Mouse (Mus musculus) thymus, postnatal 4 days (tissue): ENCODE results near the gene Coq3.

Experiments
- DNase-seq: peaks from one replicate; pipeline ENCODE4 v3.0.0; 2021

Gene Coq3

DNA sequence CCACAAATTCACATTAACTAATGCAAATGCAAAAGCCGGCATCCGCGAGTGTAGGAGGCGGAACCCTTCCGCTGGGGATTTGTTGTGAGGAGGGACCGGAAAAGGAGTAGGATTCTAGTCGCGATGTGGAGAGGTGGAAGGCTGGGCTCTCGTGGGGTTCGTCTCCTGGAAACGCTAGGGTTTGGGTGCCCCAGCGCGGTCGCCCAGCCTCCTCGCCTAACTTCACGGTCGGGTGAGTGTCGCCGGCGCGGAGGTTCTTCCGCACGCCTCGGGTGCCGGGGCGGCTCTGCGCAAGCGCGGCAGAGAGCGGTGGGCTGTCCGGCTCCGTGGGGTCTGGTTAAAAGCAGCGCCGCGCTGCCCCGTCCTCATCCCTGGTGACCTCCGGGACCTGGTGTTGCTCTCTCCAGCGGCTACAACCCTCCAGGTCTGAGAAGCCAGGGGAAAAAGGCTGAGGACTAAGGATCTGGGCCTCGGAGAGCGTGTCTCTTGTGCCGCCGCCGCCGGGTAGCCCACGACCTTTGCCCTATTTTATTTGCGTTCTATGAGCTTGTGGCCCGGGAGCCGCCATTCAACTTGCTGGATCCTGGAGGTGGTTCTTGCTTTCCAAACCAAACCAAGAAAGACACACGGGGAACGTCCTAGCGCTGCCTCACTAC lies at the start of gene Coq3:
TSS of gene Coq3 (plus strand) at position 109 of the 656 bp plus-strand sequence.
- DNase-seq = peak; percentile 85

DNA sequence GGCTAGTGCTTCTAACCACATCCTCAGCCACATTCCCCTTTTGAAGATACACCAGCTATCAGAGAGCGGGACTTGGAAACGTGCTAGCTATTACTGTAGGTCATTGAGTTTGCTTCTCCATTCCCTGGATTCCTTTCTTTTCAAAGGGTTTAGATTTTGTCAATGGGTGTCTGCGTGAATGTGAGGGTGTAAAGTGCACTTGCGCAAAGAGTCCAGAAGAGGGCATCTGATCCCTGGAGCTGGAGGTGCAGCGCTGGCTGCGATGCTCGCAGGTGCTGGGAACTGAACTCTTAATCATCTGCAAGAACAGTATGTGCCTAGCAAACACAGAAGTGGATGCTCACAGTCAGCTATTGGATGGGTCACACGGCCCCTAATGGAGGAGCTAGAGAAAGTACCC lies 46.6 kb upstream of the Coq3 start:
- DNase-seq = no peak

DNA sequence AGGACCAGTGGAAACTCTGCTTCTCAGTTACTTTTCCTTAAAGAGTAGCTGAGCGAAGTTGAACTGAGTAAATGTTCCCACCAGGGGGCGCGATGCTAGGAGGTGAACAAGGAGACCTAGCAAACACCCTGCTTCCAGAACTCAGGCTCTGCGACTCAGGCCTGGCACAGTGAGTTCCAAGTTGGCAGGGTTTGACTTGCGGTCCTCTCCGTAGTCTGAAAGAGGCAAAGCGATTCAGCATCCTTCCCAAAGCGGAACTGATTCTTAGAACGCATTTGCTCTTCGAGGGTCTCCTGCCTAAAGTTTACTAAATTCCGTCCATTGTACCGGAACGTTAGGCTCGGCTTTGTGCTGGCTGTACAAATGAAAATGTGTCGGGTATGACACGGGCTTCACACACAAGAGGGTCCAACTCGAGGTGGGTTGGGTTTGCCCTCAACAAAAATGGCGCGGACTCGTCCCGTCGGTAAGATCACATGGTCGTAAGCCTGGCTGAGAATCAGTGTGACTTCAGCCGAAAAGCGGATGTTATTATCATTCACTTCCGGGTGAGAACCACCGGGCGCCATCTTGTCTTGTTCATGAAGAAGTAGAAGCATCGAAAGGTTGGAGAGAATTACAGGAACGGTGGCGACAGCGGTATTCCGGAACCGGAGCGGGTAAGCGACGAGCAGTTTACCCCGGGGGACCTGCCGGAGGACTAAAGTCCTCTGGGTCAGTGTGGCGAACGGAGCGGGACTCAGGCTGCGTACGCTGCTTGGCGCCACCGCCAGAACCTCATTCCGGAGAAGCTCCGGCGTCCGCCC lies 31.8 kb upstream of the Coq3 start, which contains the start of gene Pnisr:
TSS of gene Pnisr (plus strand) at position 103 of the 806 bp plus-strand sequence.
- peak; percentile 96 for DNase-seq

DNA sequence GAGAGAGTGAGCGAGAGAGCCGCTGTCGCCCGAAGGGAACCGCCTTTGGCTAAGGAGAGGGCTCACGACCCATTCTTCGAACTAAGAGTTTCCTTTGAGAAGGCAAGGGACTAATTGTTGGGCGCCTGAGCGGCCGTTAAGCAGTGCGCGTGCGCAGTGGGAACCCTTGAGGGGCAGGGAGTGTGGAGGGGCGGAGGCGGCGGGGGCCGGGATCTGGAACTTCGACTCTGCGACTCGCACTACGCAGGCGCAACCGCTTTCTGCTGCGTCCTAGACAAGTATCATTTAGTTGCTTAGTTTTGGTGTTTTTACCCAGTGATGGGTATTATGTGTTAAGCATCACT lies 31.2 kb upstream of the Coq3 start:
- peak; percentile 95 for DNase-seq

DNA sequence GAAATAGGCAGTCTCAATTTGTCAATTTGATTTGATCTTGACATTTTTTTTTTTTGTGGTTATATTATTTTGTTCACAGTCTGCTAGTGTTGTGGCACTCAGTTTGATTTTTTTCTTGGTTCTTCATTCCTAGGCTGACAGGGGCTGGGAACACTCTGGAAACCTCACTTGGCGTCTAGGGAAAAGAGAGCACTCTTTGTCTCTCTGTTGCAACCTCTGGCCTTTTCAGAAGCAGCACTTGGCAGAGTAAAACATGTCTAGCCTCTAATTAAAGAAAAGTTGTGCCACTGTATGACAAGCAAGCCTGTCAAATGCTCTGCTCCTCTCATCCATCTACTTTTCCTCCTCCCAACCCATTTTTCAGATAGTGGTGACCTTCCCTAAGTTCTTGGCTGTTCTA lies 22.0 kb upstream of the Coq3 start:
- DNase-seq = no peak

DNA sequence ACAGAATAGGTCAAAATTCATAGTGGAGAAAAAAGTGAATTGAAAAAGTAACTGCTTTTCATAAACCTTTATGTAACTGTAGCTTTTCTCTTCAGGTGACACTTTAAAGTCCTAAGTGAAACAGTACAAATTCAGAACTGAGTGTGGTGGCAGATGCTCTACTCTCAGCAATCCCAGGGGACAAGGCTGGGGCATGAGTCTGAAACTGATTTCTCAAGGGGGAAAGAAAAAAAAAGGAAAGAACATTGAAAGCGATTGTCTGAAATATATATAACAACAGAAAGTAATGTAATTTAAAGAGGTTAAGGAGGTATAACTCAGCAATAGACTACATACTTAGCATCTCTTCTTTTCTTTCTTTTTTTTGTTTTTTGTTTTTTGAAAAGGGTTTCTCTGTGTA lies 14.2 kb upstream of the Coq3 start:
- DNase-seq = no peak

DNA sequence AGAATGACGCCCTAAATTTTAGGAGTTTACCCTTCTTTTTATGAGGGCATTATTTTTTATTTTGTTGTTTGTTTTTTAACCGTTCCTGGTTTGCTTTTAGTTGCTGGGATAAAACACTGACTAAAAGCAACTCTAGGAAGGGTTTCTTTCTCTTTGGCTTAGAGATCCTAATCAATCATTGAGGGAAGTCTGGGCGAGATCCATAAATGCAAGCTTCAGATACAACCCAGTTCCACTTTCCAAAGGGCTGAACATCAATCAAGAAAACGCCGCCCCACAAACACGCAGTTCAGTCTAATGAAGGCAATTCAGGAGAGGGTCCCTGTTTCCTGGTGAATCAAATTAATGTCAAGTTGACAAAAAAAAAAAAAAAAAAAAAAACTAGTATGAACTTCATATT lies 697 bp upstream of the Coq3 start:
- DNase-seq = no peak

DNA sequence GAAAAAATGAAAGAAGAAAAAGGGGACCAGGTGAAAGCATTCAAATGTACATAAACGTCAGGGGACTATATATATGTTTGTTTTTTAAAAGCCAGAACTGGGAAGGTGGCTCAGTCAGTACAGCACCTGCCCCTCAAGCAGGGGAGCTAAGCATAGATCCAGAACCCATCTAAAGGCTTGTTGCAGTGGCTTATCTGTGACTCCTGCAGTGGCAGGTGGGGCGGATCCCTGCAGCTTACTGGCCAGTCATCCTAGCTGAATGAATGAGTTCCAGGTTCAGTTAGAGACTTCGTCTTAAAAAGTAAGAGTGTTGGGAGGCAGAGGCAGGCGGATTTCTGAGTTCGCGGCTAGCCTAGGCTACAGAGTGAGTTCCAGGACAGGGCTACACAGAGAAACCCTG lies 3.3 kb downstream of the Coq3 start:
- DNase-seq = no peak

DNA sequence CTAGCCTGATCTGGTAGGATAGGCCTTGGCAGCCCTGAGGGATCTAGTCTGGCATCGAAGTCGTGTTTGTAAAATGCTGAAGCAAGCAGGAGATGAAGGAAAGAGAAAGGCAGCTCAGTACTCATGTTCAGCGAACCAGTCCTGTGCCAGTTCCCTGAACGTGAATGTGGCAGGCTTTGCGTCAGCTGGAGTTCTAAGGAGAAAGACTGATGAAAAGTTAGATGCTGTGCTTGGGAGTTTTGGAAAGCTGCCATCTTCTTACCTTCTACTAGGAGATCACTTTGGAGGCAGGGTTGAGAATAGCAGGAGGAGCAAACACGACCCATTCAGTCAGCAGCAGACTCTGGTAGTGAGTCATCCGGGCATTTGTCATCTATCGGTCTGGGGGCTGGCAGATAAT lies 6.4 kb downstream of the Coq3 start:
- DNase-seq = no peak

DNA sequence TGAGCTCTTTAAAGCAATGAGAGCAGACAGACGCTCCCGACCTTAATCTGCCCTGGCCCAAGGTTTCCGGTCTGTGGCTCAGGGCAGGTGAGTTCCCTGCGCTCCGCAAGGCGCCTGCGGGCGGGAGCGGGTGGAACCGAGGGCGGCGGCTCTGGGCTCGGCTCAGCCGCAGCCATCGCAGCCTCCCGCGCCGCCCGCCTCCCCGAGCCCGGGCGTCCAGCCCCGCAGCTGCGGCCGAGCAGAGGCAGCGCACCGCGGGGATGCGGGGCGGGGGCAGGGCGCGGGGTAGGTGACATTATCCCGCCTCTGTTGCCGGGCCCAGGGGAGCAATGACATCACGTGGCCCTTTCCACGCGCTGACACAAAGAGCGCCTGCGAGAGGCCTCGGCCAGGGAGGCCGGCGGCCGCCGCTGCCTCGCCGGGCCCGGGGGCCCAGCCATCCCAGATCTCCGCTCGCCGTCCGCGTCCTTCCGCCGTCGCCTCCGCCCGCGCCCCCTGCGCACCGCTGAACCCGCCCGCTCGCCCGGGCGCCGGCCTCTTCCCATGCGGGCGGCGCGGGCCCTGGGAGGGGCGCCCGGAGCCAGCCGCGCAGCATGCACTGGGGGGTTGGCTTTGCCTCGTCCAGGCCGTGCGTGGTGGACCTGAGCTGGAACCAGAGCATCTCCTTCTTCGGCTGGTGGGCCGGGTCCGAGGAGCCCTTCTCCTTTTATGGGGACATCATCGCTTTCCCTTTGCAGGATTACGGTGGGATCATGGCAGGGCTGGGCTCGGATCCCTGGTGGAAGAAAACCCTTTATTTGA lies 51.7 kb downstream of the Coq3 start, which contains the start of gene Faxc:
TSS of gene Faxc (plus strand) at position 359 of the 801 bp plus-strand sequence.
- peak; percentile 32 for DNase-seq

DNA sequence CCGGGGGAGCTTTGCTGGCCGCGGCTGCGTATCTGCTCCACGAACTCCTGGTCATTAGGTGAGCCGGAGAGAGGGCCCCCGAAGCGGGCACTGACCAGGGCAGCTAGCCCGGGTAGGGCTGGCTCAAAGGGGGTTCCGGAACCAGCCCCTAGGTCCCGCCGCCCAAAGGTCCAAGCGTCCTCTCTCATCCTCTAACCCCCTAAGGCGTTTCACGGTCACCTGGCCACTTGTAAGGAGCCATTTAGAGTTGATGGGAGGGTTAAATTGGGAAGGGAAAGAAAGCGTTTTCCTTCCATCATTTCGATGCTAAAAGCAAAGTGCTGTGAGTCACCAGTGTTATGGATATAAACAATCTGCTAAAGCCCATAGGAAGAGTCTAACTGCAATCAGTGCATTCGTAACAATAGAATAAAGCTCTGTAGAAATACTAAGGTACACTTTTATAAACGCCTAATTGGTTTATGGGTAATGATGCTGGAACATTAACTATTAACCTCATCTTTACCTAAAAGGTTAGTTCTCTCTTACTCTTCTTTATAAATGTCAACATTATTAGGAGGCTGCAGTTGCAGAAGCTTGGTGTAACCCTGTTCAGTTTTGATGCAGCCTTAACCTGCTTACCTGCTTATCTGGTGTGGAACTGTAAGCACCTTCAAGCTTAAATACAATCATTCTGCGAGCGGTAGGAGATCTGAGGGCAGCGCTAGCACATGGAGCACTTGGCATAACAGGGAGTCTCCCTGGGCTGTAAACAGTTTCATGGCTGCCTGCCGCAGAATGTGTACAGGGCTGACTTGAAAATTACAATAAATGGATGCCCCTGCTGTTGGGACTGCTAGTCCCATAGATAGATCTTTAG lies 52.5 kb downstream of the Coq3 start:
- no peak for DNase-seq

DNA sequence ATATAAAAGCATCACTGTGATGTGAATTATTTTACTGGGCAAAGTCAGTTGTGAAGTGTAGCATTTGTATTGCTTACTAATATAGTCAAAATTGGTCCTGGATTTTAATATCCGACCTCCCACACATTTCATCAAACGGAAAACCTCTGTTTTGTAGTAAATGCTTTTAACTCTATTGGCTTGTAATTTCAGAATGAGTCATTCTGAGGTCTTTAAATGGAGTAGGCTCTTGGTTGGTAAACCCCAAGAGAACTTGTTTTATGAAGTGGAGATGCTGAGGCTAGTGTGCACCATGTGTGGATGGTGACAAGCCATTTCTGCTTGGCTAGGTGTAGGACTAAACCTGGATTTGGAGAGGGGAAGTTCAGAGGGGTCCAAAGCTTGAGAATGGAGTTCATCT lies 55.9 kb downstream of the Coq3 start:
- DNase-seq = no peak

DNA sequence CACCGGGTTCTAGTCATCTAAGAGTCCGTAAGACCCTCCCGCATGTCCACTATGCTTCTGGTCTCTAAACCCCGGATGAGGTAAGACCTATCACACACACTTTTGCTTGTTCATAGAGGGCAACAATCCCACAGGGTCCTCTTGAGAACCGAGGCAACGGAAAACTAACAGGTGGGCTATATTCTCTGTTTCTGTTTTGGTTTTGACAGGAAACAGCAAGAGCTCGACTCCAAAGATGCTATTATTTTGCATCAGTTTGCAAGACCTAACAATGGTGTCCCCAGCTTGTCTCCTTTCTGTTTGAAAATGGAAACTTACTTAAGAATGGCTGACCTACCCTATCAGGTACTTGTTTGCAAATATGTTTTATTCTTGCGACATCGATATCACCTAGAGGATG lies 57.0 kb downstream of the Coq3 start:
- no peak for DNase-seq

DNA sequence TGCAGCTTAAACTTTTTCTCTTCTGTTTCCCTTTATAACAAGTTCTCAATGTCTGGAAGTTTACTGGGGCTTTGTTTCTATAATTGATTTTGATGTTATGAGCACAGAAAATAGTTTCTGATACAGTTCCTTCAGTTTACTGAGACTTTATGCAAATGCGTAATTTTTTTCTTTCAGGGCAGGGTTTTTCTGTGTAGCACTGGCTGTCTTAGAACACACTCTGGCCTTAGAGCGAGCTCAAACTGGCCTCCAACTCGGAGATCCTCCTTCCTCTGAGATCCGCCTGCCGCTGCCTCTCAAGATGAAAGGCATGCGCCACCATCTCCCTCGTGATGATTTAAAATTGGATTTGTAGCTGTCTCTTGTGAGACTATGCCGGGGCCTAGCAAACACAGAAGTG lies 58.4 kb downstream of the Coq3 start:
- no peak for DNase-seq

DNA sequence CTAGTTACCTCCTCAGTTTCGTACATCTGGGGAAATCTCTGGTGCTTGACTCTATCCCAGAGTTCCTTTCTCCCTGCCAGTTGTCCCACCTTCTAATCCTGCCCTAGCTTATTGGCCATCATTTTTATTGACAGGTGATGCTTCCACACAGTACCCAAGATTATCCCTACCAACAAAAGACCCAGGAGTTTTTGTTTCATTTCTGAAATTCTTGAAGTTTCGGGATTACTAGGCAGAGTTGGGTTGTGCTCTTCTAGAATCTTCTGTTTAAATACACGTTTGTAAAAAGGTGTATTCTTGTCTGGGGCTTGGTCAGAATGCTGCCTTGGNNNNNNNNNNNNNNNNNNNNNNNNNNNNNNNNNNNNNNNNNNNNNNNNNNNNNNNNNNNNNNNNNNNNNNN lies 65.2 kb downstream of the Coq3 start:
- DNase-seq = no peak

DNA sequence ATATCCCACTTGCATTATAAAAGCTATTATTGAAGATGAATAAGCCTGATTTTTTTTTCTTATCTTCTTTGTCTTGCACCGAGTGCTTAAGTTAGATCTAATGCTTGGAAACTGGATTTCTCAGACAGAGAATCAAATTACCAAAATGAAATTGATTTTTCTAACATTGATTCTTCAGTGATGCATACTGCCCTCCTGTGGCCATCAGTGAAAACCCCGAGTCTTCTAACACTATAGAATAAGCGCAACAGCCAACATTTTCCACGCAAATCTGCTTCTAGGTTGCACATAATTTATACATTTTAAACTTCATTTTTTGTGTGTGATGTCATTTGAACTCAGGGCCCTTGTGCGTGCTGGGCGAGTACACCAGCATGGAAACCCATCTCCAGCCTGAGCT lies 72.0 kb downstream of the Coq3 start:
- peak; percentile 42 for DNase-seq

DNA sequence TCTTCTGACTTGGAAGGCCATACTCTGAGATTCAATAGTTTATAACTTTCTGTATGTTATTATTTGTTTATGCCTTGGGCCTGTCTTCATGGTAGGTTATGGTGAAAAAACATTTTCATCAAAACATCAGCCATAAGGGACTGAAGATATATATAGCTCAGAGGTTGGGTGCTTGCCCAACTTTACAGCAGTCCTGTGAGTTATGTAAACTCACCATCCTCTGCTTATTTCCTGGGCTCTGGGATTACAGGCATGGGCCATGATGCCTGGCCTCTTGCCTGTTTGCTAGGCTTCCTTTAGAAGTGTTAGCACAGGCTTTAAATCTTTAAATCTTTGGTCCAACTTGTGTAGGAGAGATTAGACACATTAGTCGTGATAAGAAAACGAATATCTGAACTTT lies 72.8 kb downstream of the Coq3 start:
- DNase-seq = no peak

DNA sequence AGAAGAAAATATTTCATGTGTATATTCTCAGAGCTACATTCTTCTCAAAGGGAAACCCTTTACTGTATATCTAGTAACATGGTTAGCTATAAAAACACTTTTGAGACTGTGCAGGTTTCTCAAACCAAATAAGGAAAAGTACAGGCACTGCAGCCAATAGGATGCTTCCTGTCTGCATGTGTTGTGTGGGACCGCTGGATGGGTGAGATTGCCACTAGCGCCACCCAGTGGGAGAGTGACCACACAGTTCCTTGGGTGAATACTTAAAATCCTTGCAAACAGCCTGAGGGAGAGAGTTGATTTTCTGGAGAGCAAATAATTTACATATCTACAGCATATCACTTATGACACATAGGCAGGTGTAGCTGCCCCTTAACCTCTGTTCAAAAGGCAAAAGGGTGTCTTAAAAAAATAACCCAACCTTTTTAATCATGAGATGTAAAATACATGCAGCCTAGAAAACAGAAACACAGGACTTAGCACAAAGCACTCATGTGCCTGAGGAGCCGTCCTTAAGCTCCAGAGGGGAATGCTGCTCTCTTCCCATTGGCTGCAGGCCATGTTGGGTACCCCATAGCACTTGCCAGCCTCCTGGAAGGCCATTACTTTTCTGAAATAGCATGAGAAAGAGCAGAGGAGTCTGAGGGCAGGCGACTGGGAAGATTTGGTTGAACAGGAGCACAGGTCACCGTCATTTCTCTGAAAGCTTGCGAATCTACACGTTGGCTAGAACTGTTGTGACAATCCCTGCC lies 78.3 kb downstream of the Coq3 start:
- DNase-seq = peak; percentile 84
